Mouse (Mus musculus) bone marrow, adult 2 months (tissue): ENCODE measurements at regions not wholly inside any gene's neighbourhood (a gene's known extent, or its start where the extent isn't known, plus 50 kb on each side); places are given as distances from the start of the nearest gene placed in this dataset.

ENCODE experiments used
- H3K27ac ChIP-seq: fragments of 200-500 bp; 2 replicates; pipeline ENCODE4 v1.5.1; 2012; ENCODE audit warnings: low read depth, mild to moderate bottlenecking, control low read depth, inconsistent platforms, low read length; ENCODE audit not compliant: control insufficient read depth, poor library complexity, insufficient read depth
- H3K4me1 ChIP-seq: fragments of 200-500 bp; 2 replicates; pipeline ENCODE4 v1.6.1; 2011; ENCODE audit warnings: low read length; ENCODE audit not compliant: control insufficient read depth, insufficient read depth
- H3K4me3 ChIP-seq: fragments of 200-500 bp; replicated peaks from 2 replicates; pipeline ENCODE3; 2011; ENCODE audit warnings: mild to moderate bottlenecking, low read depth, low read length, control low read depth; ENCODE audit not compliant: control insufficient read depth
- CTCF ChIP-seq: fragments of 200-500 bp; IDR thresholded peaks from 2 replicates; pipeline ENCODE4 v1.5.1; 2011; ENCODE audit warnings: low read length, control low read depth; ENCODE audit not compliant: control insufficient read depth, insufficient read depth
- POLR2A ChIP-seq: fragments of 200-500 bp; IDR thresholded peaks from 2 replicates; pipeline ENCODE4 v1.6.1; 2011; ENCODE audit warnings: low read depth, mild to moderate bottlenecking, control low read depth, low read length, borderline replicate concordance; ENCODE audit not compliant: control insufficient read depth
- WGBS: fragments of 180-500 bp; shearing (Covaris S2); methylation state at CpG from one replicate; pipeline ENCODE4 v1.1.7; 2018; 5-methylcytosine and 5-hydroxymethylcytosine counted together

DNA sequence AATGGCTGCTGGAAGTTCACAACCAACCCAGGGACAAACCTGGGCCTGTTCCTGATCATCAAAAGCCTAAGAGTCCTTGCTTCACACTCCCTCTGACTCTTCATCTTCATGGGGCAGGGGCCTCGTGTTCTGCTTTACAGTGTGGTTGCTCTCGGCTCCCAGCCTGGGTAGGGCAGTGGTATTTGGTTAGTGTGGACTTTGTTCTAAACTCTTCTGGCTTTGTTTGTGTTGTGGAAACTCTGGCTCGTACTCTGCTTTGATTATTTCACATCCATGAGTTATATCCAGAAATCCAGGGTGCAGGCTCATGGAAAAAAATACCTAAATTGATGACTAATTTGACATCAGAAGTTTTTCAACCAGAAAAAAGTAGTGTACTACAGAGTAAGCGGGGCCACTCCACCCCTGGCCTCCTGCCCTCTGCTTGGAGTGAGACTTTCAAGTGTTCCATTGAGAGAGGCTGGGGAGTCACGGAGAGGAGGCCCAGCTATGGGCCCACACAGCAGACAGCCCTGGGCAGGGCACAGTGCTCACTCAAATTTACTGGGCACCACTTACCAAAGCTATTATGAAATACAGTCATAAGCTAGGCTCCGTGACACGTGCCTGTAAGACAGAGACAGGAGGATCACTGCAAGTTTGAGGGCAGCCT, 325.4 kb upstream of the Ddhd1 start:
- Histone ChIP-seq H3K4me3 (no peak overlapping the region), H3K4me1 (no peaks in the 10 kb centered on the region), H3K27ac (no peak overlapping the region)
- WGBS = 77% methylated on average over 7 of the region's 7 CpGs
- no peak for TF ChIP-seq CTCF
- no peak for TF ChIP-seq POLR2A

DNA sequence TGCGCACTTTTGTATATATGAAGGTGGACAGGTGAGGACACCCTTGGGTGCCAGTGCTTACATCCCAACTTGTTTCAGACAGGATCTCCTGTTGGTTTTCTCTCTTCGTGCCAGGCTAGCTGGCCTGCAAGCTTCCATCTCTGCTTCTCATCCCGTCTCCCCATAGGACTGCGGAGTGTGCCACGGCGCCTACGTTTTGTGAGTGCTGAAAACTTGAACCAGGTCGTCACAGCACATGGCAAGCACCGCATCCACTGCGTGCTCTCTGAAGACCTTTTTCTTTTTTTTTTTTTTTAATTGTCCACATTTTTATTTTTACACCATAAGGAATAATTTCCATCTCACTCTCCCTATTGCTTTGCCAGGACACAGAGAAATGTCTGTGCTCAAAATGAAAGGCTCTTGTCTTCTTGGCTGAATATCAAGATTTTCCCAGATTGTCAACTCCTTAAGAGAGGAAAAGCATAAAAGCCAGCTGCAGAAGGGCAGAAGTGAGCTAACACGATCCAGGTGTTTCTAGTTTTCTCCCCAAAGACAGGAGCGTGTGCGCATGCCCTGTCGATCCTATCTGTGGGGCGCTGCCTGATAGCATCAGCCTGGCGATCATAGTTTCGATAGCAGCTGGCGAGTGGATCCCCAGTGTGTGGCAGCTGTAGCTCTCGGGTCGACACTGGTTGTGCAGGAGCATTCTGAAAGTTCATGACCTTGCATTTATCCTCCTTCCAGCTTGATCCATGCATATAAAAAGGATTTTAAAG, 326.4 kb upstream of the Ddhd1 start:
- Histone ChIP-seq H3K4me1 (no peaks in the 10 kb centered on the region), H3K4me3 (no peak overlapping the region)
- WGBS = 86% methylated on average over 20 of the region's 20 CpGs

DNA sequence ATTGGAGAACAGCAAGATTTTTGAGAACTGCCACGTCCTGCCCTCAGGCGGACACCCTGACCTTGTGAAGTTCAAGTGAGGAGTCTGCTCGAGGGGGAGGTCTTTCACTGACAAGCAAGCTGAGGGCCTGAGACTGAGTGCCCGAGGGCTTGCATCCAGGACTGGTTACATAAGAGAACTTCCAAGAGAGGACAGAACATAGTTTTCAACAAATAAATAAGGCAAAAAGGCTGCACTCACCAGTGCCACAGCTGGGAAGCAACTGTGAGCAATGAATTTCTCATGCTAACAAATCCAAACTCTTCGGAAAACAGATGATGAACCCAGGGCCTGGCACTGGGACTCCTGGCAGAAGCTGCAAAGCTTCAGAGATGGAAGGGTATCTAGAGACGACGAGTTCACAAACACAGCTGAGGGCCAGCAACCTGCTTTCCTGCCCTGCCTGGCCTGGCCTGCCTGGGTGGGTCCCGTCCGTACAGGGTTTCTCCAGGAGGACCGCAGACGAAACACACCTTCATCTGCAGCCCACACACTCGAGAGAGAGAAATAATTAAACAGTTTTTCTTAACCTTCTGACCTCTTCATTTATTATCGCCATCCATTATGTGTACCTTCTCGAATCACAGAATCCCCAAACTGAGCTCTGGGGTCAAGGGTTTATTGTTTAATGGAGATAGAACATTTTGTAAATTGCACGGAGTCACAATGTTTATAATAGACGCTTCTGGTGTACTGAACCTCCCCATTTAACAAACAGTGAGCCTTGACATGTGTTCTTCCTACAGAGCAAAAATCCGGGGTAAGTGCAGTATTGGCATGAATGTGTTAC, 334.3 kb upstream of the Ddhd1 start:
- H3K4me1 ChIP-seq = no peaks in the 10 kb centered on the region
- 68% methylated on average over 17 of the region's 17 CpGs for WGBS
- no peak overlapping the region for H3K27ac ChIP-seq
- no peak for TF ChIP-seq CTCF
- no peak for TF ChIP-seq POLR2A
- H3K4me3 ChIP-seq = no peak overlapping the region

More for the DNA sequence above, 326.4 kb upstream of the Ddhd1 start:
- TF ChIP-seq CTCF = no peak
- H3K27ac ChIP-seq = no peak overlapping the region

DNA sequence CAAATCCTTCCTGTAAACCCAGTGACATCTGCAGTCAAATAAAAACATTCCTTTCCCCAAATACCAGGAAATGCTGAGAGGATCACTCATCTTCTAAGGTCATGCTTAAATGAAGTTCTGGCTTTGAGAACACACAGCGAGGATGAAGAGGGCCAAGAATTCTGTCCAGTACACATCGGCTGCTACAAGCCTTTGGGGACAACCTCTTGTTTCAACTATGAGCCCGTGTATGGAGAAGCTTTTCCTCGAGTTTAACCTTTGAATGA, 334.9 kb upstream of the Ddhd1 start:
- WGBS = 65% methylated on average over 4 of the region's 4 CpGs
- H3K27ac ChIP-seq = no peak overlapping the region
- no peaks in the 10 kb centered on the region for H3K4me1 ChIP-seq
- no peak overlapping the region for H3K4me3 ChIP-seq
- no peak for TF ChIP-seq CTCF
- TF ChIP-seq POLR2A = no peak

DNA sequence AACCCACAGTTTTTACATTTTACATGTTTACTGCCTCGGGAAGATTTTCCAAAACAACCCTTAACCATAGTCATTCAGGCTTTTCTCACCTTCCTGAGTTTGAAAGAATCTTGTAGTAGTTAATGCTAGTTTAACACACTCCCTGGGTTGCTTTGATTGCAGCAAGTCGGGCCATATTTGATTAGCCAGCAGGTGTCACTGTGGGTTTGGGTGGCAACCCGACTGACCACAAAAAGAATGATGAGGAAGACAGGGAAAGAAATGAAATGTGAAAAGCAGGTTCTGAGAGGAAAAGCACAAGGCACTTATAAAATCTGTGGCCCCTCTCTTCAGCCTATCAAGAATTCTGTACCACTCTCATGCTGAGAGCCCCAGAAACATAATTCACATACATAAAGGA, 335.7 kb upstream of the Ddhd1 start:
- WGBS = 5% methylated on average over 3 of the region's 3 CpGs
- no peak overlapping the region for H3K4me3 ChIP-seq
- no peak overlapping the region for H3K27ac ChIP-seq
- peak; percentile 29; the same call in 1 of the 2 replicates for TF ChIP-seq CTCF
- no peak for TF ChIP-seq POLR2A
- no peaks in the 10 kb centered on the region for H3K4me1 ChIP-seq

DNA sequence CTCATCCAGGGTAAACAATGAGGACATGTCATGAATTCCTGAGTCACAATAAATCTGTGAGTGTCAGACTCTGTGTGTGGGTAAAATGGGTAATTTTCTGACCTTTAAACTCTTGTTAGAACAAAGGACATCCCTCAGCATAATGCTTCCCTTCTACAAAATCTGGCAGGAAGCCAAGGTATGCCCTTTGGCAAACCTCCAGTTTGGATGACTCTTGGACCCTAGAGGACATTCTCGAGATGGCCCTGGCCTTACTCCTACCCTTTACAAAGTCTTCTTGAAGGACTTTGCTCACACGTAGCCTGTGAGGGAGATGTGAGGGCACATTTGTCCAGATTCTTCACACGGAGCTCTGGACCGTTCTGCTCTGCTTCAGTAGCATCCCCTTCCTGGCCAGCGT, 338.8 kb upstream of the Ddhd1 start:
- no peak for TF ChIP-seq POLR2A
- TF ChIP-seq CTCF = no peak
- H3K4me1 ChIP-seq = no peaks in the 10 kb centered on the region
- no peak overlapping the region for H3K4me3 ChIP-seq
- WGBS = 46% methylated on average over 5 of the region's 5 CpGs
- H3K27ac ChIP-seq = no peak overlapping the region

DNA sequence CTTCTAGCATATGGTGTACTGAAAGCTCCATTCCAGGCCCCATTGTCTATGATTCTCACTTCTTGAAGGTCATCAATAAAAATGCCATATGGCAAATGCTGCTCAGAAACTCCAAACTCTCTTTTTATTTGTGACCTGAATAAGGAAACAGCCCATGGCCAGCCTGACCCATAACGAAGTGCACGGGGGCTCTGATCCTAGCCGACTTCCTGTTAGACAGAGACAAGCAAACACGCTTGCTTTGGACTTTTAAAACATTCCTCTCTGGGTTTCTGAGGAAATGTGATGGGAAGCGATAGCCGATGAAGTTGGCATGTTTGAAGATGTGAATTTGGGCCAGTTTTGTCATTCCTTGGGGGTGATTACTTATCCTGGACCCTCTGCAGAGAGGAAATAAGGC, 346.1 kb upstream of the Ddhd1 start:
- Histone ChIP-seq H3K27ac (no peak overlapping the region), H3K4me1 (no peaks in the 10 kb centered on the region), H3K4me3 (no peak overlapping the region)
- TF ChIP-seq POLR2A = no peak
- TF ChIP-seq CTCF = no peak
- WGBS = 68% methylated on average over 6 of the region's 6 CpGs

DNA sequence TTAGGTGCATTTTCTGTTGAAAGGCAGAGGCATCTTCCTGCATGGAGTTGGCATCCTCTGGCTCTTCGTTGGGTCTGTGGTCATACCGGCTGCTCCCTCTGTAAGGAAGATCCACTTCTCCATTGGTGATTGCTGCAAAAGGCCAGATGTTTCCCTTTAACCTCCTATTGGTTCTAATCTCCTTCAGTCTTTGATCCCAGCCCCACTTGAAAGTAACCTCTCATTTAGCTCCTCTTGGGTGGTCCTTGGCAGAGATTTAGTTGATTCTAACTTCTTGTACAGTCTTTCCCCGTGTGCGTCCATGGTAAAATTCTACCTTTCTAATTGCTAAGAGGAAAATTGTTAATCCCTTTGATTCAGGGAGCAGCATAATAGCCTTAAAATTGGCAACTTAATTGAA, 347.4 kb upstream of the Ddhd1 start:
- WGBS = 63% methylated on average over 4 of the region's 4 CpGs
- Histone ChIP-seq H3K4me3 (no peak overlapping the region), H3K4me1 (no peaks in the 10 kb centered on the region), H3K27ac (no peak overlapping the region)
- no peak for TF ChIP-seq CTCF
- no peak for TF ChIP-seq POLR2A

DNA sequence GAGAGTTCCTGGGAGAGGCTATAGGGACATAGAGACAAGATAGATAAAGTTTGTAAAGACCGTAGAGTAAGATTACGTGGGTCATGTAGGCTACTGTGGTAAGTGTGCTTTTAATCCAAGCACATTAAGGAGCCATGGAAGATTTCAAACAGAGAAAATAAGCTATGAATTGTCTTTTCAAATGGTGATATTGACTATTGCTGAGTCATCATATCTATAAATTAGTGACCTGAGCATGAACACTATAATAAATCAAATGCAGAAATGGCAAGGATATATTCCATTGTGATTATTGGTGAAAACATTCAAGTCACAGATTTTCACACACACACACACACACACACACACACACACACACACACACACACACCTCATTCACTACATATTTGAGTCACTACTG, 355.3 kb upstream of the Ddhd1 start:
- 86% methylated on average over 2 of the region's 2 CpGs for WGBS

More for the DNA sequence above, 355.3 kb upstream of the Ddhd1 start:
- Histone ChIP-seq H3K27ac (no peak overlapping the region), H3K4me3 (no peak overlapping the region), H3K4me1 (no peaks in the 10 kb centered on the region)
- no peak for TF ChIP-seq CTCF
- no peak for TF ChIP-seq POLR2A
